Mouse (Mus musculus) liver, embryonic 14 days (tissue): ENCODE data around the gene Ankrd13c. TPM values are rescaled to one million over a fixed set of nuclear protein-coding genes. Genes with fewer than 3 reads are reported as not detected.

Source experiments
- polyA plus RNA-seq: library from polyadenylated mRNA; depleted of rRNA; stranded (reverse); fragments of >200 nt; gene quantifications from 2 replicates; pipeline ENCODE4 v1.2.3, GENCODE M21; 2012; rRNA removed

Gene Ankrd13c
- polyA plus RNA-seq = 9.9 and 12.1 TPM in 2 replicates

GRCm38 (mm10) chr3:157946843-157947358 is at the start of gene Ankrd13c:
Gene Ankrd13c, plus strand, starts transcription at chr3:157947239.

GRCm38 (mm10) chr3:157924692-157925328 is 22.2 kb upstream of the Ankrd13c start, which contains the start of gene Cth:
Gene Cth, minus strand, starts transcription at chr3:157925077.

GRCm38 (mm10) chr3:158036329-158036988 is 89.4 kb downstream of the Ankrd13c start, which contains the start of the genes Srsf11 and Lrrc40:
Gene Srsf11, minus strand, starts transcription at chr3:158036639.
Gene Lrrc40, plus strand, starts transcription at chr3:158036662.

Other genes with a start within 250 kb of the Ankrd13c start
- 20.8 and 28.7 TPM in 2 replicates for gene Cth, start 22.2 kb upstream of the Ankrd13c start, polyA plus RNA-seq
- 115 and 127 TPM in 2 replicates for gene Srsf11, start 89.4 kb downstream of the Ankrd13c start, polyA plus RNA-seq
- gene Lrrc40, start 89.4 kb downstream of the Ankrd13c start, polyA plus RNA-seq = 9.3 and 11.7 TPM in 2 replicates